Mouse (Mus musculus) ES-E14 (cell line): ENCODE measurements around the gene Narf. TPM values are rescaled to one million over a fixed set of nuclear protein-coding genes. Genes with fewer than 3 reads are reported as not detected.

ENCODE experiments used
- DNase-seq: peaks from one replicate; pipeline ENCODE4 v3.0.0-alpha.2; 2013; ENCODE audit warnings: low read depth, low spot score
- H3K27ac ChIP-seq: 2 replicates; pipeline ENCODE4 v1.5.1; 2012; ENCODE audit warnings: low read depth, mild to moderate bottlenecking, low read length, moderate library complexity, mixed read lengths; ENCODE audit not compliant: poor library complexity, insufficient read depth, severe bottlenecking
- H3K36me3 ChIP-seq: 2 replicates; pipeline ENCODE4 v1.6.1; 2012; ENCODE audit warnings: mild to moderate bottlenecking, low read length, moderate library complexity, mixed read lengths; ENCODE audit not compliant: control insufficient read depth, poor library complexity, insufficient read depth, severe bottlenecking
- H3K4me1 ChIP-seq, 2 experiments: fragments of 150-350 bp in 1 of 2; sonication (generic) in 1 of 2; 2 replicates each; pipeline ENCODE4 v1.6.1; 2012; ENCODE audit warnings: low read length in 2 of 2, mild to moderate bottlenecking in 1 of 2, mixed read lengths in 1 of 2; ENCODE audit not compliant: control insufficient read depth in 2 of 2, insufficient read depth in 2 of 2, poor library complexity in 1 of 2
- H3K4me3 ChIP-seq, 2 experiments: fragments of 150-350 bp in 1 of 2; sonication (generic) in 1 of 2; 2 replicates each; pipeline ENCODE4 v1.5.1; 2012; ENCODE audit warnings: low read length in 2 of 2, low read depth in 1 of 2, mild to moderate bottlenecking in 1 of 2, mixed read lengths in 1 of 2; ENCODE audit not compliant: insufficient read depth in 1 of 2, poor library complexity in 1 of 2, severe bottlenecking in 1 of 2
- H3K9ac ChIP-seq: 2 replicates; pipeline ENCODE4 v1.6.1; 2012; ENCODE audit warnings: low read depth, mild to moderate bottlenecking, low read length, mixed read lengths; ENCODE audit not compliant: poor library complexity, insufficient read depth, severe bottlenecking
- H3K9me3 ChIP-seq: fragments of 150-350 bp; sonication (generic); 2 replicates; pipeline ENCODE4 v1.6.1; 2012; ENCODE audit warnings: low read depth, mild to moderate bottlenecking, low read length; ENCODE audit not compliant: control insufficient read depth, insufficient read depth
- CHD2 ChIP-seq: IDR thresholded peaks from 2 replicates; pipeline ENCODE4 v1.6.1; 2014; ENCODE audit warnings: mild to moderate bottlenecking, low read depth, low read length, inconsistent platforms
- HCFC1 ChIP-seq: IDR thresholded peaks from 2 replicates; pipeline ENCODE4 v1.6.1; 2012; ENCODE audit warnings: low read length, inconsistent platforms, borderline replicate concordance; ENCODE audit not compliant: insufficient read depth
- MAFK ChIP-seq: IDR thresholded peaks from 2 replicates; pipeline ENCODE4 v1.6.1; 2014; ENCODE audit warnings: mild to moderate bottlenecking, low read depth, low read length, inconsistent platforms; ENCODE audit not compliant: insufficient read depth
- ZC3H11A ChIP-seq: IDR thresholded peaks from 2 replicates; pipeline ENCODE4 v1.6.1; 2012; ENCODE audit warnings: low read depth, mild to moderate bottlenecking, inconsistent platforms, low read length, borderline replicate concordance
- ZNF384 ChIP-seq: IDR thresholded peaks from 2 replicates; pipeline ENCODE4 v1.6.1; 2012; ENCODE audit warnings: low read depth, low read length, inconsistent platforms
- in situ Hi-C, 2 experiments: fragments of 600-800 bp; cut with MboI; formaldehyde crosslinking; loops; one replicate each; pipeline ENCODE4 v1.15.1; 2025; ENCODE audit warnings: low sequenced_read_pairs in 2 of 2, inconsistent platforms in 1 of 2; ENCODE audit not compliant: unreplicated experiment in 2 of 2
- total RNA-seq: library from RNA; depleted of rRNA; stranded (reverse); fragments of 300-350 nt; gene quantifications from 2 replicates; pipeline ENCODE4 v1.2.3, GENCODE M21; 2012

The Narf gene
- total RNA-seq, 1 experiment: 11.7 TPM

DNA sequence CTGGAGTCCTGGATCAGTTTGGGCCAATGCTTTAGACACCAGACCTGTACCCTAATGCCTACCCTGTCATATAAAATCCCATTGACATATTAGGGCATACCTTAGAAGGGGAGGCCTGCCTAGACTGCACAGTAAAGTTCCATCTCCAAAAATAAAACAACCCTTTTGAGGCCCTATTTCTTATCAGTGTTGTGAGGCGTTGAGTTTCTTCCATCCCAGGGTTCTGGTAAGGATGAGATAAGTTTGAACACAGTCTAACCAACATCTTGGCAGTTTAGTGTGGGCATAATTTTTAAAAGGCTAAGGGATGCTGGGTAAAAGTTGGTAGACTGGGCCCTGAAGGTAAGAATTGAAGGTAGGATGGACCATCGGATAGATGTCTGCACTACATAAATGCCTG is 2.6 kb downstream of the Narf start:
- no peaks in the 10 kb centered on the region for H3K36me3 ChIP-seq
- H3K27ac ChIP-seq: no peak overlapping the region
- no peak overlapping the region for H3K9ac ChIP-seq
- peaks cover 0 to 3% of the 10 kb centered on the region in 2 experiments; a peak in 1 of 4 replicates for H3K4me1 ChIP-seq
- H3K9me3 ChIP-seq: no peaks in the 10 kb centered on the region
- DNase-seq: no peak
- no peak for TF ChIP-seq HCFC1
- TF ChIP-seq ZC3H11A: no peak
- no peak for TF ChIP-seq CHD2
- no peak for TF ChIP-seq ZNF384
- TF ChIP-seq MAFK: no peak
- no peak overlapping the region for H3K4me3 ChIP-seq
- in situ Hi-C loops: no loop called here

DNA sequence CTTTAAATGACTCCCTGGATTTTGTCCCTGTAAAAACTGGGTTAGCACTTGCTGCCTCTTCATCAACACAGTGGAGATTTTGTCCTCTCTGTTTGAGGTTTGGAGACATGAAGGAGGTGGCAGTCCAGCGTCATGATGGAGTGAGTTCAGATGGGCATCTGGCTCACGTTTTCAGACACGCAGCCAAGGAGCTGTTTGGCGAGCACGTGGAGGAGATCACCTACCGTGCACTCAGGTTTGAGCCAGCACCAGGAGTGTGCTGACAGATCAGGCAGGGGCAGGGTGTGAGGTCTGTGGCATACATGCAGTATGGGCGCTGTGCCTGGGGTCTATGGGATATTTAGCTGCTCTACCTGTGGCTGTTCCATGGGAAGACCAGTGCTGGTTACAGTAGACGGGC is 13.1 kb downstream of the Narf start:
- in situ Hi-C loops: no loop called here
- H3K4me3 ChIP-seq: no peak overlapping the region
- H3K36me3 ChIP-seq: no peaks in the 10 kb centered on the region; the same call in 1 of the 2 replicates
- H3K9ac ChIP-seq: no peak overlapping the region
- H3K9me3 ChIP-seq: no peaks in the 10 kb centered on the region
- no peak for TF ChIP-seq CHD2
- TF ChIP-seq ZC3H11A: no peak
- TF ChIP-seq ZNF384: no peak
- no peak for TF ChIP-seq MAFK
- no peak for TF ChIP-seq HCFC1
- peaks cover 0 to 5% of the 10 kb centered on the region in 2 experiments; a peak in 1 of 4 replicates for H3K4me1 ChIP-seq
- no peak for DNase-seq
- no peak overlapping the region for H3K27ac ChIP-seq

- peak; percentile 69 for DNase-seq
- TF ChIP-seq HCFC1 (0 out of 2 replicates have a peak, but pooled peaks have one; percentile 39), MAFK (no peak)
- H3K36me3 ChIP-seq: peaks cover 9% of the 10 kb centered on the region; the same call in 1 of the 2 replicates
- no peak within 1 kb of the TSS; the same call in 1 of the 2 replicates for H3K27ac ChIP-seq
- in situ Hi-C loops: no loop called here
- H3K9me3 ChIP-seq: no peaks in the 10 kb centered on the region
- H3K4me1 ChIP-seq: peaks cover 1 to 5% of the 10 kb centered on the region in 2 experiments; a peak in 2 of 4 replicates
- peak within 1 kb of the TSS; percentile 77 to 91 for H3K4me3 ChIP-seq
- peak within 1 kb of the TSS; percentile 93 for H3K9ac ChIP-seq
These were observed 22.4 kb downstream of the Narf start, which contains the start of gene Foxk2 for GRCm38 (mm10) chr11:121259160-121260100. Gene Foxk2 (plus strand): TSS chr11:121259990.

- TF ChIP-seq ZC3H11A (no peak), MAFK (no peak), ZNF384 (no peak), HCFC1 (no peak), CHD2 (no peak)
- no peak overlapping the region; the same call in 1 of the 2 replicates for H3K27ac ChIP-seq
- in situ Hi-C loops: no loop called here
- H3K9me3 ChIP-seq: no peaks in the 10 kb centered on the region
- H3K4me1 ChIP-seq: peaks cover 1 to 5% of the 10 kb centered on the region in 2 experiments; a peak in 2 of 4 replicates
- DNase-seq: no peak
- H3K4me3 ChIP-seq: peak overlapping the region; percentile 77 to 91
- peak overlapping the region; percentile 93 for H3K9ac ChIP-seq
- peaks cover 9% of the 10 kb centered on the region; the same call in 1 of the 2 replicates for H3K36me3 ChIP-seq
These were observed 23.3 kb downstream of the Narf start for GRCm38 (mm10) chr11:121260211-121260906.
